Mouse (Mus musculus) stomach, postnatal 0 days (tissue): Measurements from ENCODE around the gene Sec24c. TPM values are rescaled to one million over a fixed set of nuclear protein-coding genes. Genes with fewer than 3 reads are reported as not detected.
A peak's percentile ranks its signal among the peaks of the same experiment; 100 is the strongest.

Source experiments
- ATAC-seq: fragments of 200-750 bp; cut with Nextera tagmentation; 2 replicates; pipeline ENCODE4 v1.8.0; 2017; ENCODE audit not compliant: low FRiP score, low TSS enrichment
- DNase-seq: peaks from one replicate; pipeline ENCODE4 v3.0.0-alpha.2; 2016; ENCODE audit warnings: low spot score
- H3K27ac ChIP-seq: fragments of 300-500 bp; sonication (generic); replicated peaks from 2 replicates; pipeline ENCODE4 v1.5.1; 2014; ENCODE audit warnings: mild to moderate bottlenecking, control low read depth
- H3K27me3 ChIP-seq: fragments of 300-500 bp; sonication (generic); 2 replicates; pipeline ENCODE4 v1.6.1; 2014; ENCODE audit warnings: low read length; ENCODE audit not compliant: control insufficient read depth, insufficient read depth
- H3K36me3 ChIP-seq: fragments of 300-500 bp; sonication (generic); 2 replicates; pipeline ENCODE4 v1.6.1; 2014; ENCODE audit warnings: low read length, mixed read lengths; ENCODE audit not compliant: control insufficient read depth, insufficient read depth
- H3K4me1 ChIP-seq: fragments of 300-500 bp; sonication (generic); replicated peaks from 2 replicates; pipeline ENCODE4 v1.6.1; 2014; ENCODE audit warnings: antibody characterized with exemption; ENCODE audit not compliant: control insufficient read depth, insufficient read depth
- H3K4me2 ChIP-seq: fragments of 300-500 bp; sonication (generic); replicated peaks from 2 replicates; pipeline ENCODE4 v1.6.1; 2014; ENCODE audit warnings: low read depth, mild to moderate bottlenecking, control low read depth, moderate library complexity
- H3K4me3 ChIP-seq: fragments of 300-500 bp; sonication (generic); 2 replicates; pipeline ENCODE4 v1.5.1; 2014; ENCODE audit warnings: low read depth, low read length, control low read depth
- H3K9ac ChIP-seq: fragments of 300-500 bp; sonication (generic); 2 replicates; pipeline ENCODE4 v1.6.1; 2014; ENCODE audit warnings: mild to moderate bottlenecking, low read length, control low read depth, mixed read lengths
- H3K9me3 ChIP-seq: fragments of 300-500 bp; sonication (generic); 2 replicates; pipeline ENCODE4 v1.6.1; 2016; ENCODE audit warnings: low read length; ENCODE audit not compliant: control insufficient read depth
- CTCF ChIP-seq: IDR thresholded peaks from 2 replicates; pipeline ENCODE4 v1.5.1; 2016; ENCODE audit warnings: antibody characterized with exemption, low read depth, mild to moderate bottlenecking, moderate library complexity
- EP300 ChIP-seq: optimal IDR thresholded peaks from 2 replicates; pipeline ENCODE3; 2016; ENCODE audit warnings: antibody characterized with exemption
- WGBS: fragments of 180-500 bp; shearing (Covaris S2); extraction: QIAGEN DNeasy Blood & Tissue Kit; methylation state at CpG from one replicate; pipeline ENCODE4 v1.1.7; 2014; 5-methylcytosine and 5-hydroxymethylcytosine counted together
- polyA plus RNA-seq: library from polyadenylated mRNA; unstranded; fragments of >200 nt; fragmentation: Nextera tagmentation; extraction: Ambion mirVana; gene quantifications from 2 replicates; pipeline ENCODE4 v1.2.1, GENCODE M21; 2015

Gene Sec24c
- polyA plus RNA-seq, 1 experiment from 2014 or later: 41.4 TPM

DNA sequence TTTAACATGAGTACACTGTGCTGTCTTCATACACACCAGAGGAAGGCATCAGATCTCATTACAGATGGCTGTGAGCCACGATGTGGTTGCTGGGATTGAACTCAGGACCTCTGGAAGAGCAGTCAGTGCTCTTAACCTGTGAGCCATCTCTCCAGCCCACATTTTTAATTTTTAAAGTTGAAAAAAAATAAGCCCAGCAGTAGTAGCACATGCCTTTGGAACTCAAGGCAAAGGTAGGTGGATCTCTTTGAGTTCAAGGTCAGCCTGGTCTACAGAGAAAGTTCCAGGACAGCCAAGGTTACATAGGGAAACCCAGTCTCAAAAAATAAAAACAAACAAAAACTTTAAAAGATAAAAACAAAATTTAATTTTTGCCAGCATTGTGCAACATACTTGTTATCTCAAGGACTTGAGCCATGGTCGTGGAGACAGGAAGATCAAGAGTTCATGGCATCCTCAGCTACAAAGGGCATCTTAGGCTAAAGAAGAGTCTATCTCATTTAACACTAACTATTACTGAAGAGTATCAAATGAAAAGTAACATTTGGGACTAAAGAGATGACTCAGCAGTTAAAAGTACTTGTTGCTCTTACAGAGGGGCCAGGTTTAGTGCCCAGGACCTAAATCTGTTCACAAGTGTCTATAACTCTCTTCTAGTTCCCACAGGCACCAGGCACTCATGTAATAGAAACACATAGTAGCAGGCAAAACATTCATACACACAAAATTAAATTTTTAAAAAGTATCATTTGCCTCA lies 36.1 kb upstream of the Sec24c start:
- no peak for DNase-seq
- Histone ChIP-seq H3K9me3 (no peaks in the 10 kb centered on the region), H3K4me2 (no peak overlapping the region), H3K27me3 (no peaks in the 10 kb centered on the region), H3K9ac (no peak overlapping the region), H3K27ac (no peak overlapping the region), H3K36me3 (no peaks in the 10 kb centered on the region), H3K4me3 (no peak overlapping the region), H3K4me1 (no peaks in the 10 kb centered on the region)
- TF ChIP-seq CTCF (no peak), EP300 (no peak)
- ATAC-seq: no peak
- 83% methylated on average over 2 of the region's 2 CpGs for WGBS

DNA sequence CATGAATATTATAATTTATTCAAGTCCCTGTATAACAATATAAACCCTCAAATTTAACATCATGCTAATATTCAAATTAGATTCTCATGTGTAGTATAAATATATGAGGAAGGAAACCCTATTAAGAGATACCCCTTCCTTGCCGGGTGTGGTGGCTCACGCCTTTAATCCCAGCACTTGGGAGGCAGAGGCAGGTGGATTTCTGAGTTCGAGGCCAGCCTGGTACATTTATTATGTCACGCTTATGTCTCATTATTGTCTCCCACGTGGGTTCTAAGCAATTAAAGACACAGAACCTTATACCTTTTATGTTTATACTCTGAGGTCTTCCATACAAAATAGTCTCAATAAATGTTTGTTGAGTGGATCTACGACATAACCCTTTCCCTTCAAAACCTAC lies 35.4 kb upstream of the Sec24c start:
- H3K9me3 ChIP-seq: no peaks in the 10 kb centered on the region
- no peaks in the 10 kb centered on the region for H3K27me3 ChIP-seq
- no peak overlapping the region for H3K9ac ChIP-seq
- no peak overlapping the region for H3K4me2 ChIP-seq
- H3K4me3 ChIP-seq: no peak overlapping the region
- no peak overlapping the region for H3K27ac ChIP-seq
- no peaks in the 10 kb centered on the region for H3K36me3 ChIP-seq
- ATAC-seq: no peak
- H3K4me1 ChIP-seq: no peaks in the 10 kb centered on the region
- DNase-seq: no peak
- WGBS: 89% methylated on average over 6 of the region's 6 CpGs
- no peak for TF ChIP-seq EP300

GRCm38 (mm10) chr14:20639918-20640619 lies 34.0 kb upstream of the Sec24c start:
- no peak for DNase-seq

DNA sequence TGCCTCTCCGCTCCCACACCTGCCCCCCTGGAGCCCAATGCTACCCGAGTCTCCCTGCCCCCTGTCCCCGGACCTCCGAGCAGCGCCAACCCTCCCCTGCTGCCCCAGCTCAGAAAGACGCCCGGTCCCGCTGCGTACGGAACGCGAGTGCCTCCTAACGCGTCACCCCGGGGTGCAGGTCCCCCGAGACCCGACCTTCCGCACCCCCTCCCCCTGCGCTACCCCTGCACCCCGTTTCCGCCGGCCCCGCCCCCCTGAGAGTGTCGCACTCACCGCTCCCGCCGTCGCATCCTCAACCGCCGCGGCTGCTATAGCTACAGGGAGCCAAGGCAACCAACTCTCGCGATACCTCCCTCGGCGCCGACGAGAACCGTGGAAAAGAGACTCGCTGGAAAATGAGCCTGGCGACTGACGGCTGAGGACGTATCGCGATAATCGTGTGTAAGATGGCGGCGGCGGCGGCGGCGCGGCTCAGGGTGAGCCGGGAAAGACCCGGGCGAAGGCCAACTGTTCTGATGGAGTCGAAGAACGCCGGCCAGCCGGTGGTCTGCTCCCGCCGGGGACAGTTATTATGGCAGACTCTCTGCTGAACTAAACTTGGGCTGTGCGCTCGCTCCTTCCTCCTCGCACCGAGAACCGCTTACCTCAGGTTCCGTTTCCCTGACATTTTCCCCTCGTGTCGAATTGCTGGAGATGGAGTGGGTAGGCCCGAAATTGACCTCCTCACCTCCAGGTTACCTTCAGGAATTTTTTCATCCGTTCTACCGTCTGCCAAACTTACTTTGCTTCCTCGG lies 33.3 kb upstream of the Sec24c start, which contains the start of gene Usp54:
Gene Usp54 (minus strand): TSS at position 420 of the 794 bp plus-strand sequence.
- Histone ChIP-seq H3K4me3 (peak within 1 kb of the TSS; percentile 75), H3K36me3 (no peaks in the 10 kb centered on the region), H3K9me3 (no peaks in the 10 kb centered on the region), H3K4me1 (no peaks in the 10 kb centered on the region), H3K27ac (peak within 1 kb of the TSS; percentile 96), H3K4me2 (peak within 1 kb of the TSS; percentile 81), H3K27me3 (no peaks in the 10 kb centered on the region), H3K9ac (peak within 1 kb of the TSS; percentile 93)
- ATAC-seq (peak; percentile 97), DNase-seq (peak; percentile 97)
- under 1% methylated on average over 72 of the region's 73 CpGs for WGBS
- TF ChIP-seq EP300 (peak; percentile 97), CTCF (no peak; the same call in 1 of the 2 replicates)

More at GRCm38 (mm10) chr14:20639918-20640619, 34.0 kb upstream of the Sec24c start:
- no peaks in the 10 kb centered on the region for H3K4me1 ChIP-seq
- peak; percentile 64 for ATAC-seq
- 3% methylated on average over 16 of the region's 16 CpGs for whole genome bisulfite sequencing
- peak overlapping the region; percentile 93 for H3K9ac ChIP-seq
- H3K4me2 ChIP-seq: peak overlapping the region; percentile 81
- no peak for TF ChIP-seq CTCF
- no peak for TF ChIP-seq EP300
- H3K9me3 ChIP-seq: no peaks in the 10 kb centered on the region
- no peaks in the 10 kb centered on the region for H3K36me3 ChIP-seq
- peak overlapping the region; percentile 96 for H3K27ac ChIP-seq
- H3K27me3 ChIP-seq: no peaks in the 10 kb centered on the region
- H3K4me3 ChIP-seq: peak overlapping the region; percentile 75

GRCm38 (mm10) chr14:20641438-20641875 lies 32.7 kb upstream of the Sec24c start:
- ATAC-seq: no peak
- H3K4me2 ChIP-seq: peak overlapping the region; percentile 81
- H3K4me3 ChIP-seq: peak overlapping the region; percentile 75
- H3K27ac ChIP-seq: peak overlapping the region; percentile 96
- no peaks in the 10 kb centered on the region for H3K9me3 ChIP-seq
- TF ChIP-seq CTCF: no peak
- TF ChIP-seq EP300: no peak
- WGBS: 11% methylated on average over 10 of the region's 10 CpGs
- H3K27me3 ChIP-seq: no peaks in the 10 kb centered on the region
- DNase-seq: no peak
- H3K9ac ChIP-seq: peak overlapping the region; percentile 93
- no peaks in the 10 kb centered on the region for H3K4me1 ChIP-seq
- no peaks in the 10 kb centered on the region for H3K36me3 ChIP-seq
